In genomic region chr14:86898898-86899297, GRCm38 (mm10) we compare ENCODE assay signal across 15 mouse cellular contexts.
DNase-seq lines count a peak whose midpoint lies in the region; ATAC-seq and TF ChIP-seq lines count a peak whose summit lies in the region.
"Had no signal": no experiment of that assay in that cellular context is flagged by ENCODE, and none has a peak within 500 bp of the region (broad histone marks: within the 10 kb centered on the region; RNA-seq: fewer than 3 reads in every experiment).

No protein-coding gene starts in this region.

- no peaks in the 10 kb centered on the region for H3K9me3 ChIP-seq in hindbrain, postnatal 0 days (ENCODE audit: low read length)
- no peaks in the 10 kb centered on the region for H3K9me3 ChIP-seq in hindbrain, embryonic 11.5 days (ENCODE audit: control insufficient read depth, low read length)
- H3K9me3 ChIP-seq in midbrain, embryonic 14.5 days (ENCODE audit: control insufficient read depth, low read length), result no peaks in the 10 kb centered on the region
- H3K9me3 ChIP-seq in midbrain, embryonic 13.5 days, result no peaks in the 10 kb centered on the region
- H3K9me3 ChIP-seq in hindbrain, embryonic 16.5 days (ENCODE audit: control insufficient read depth, low read length), result no peaks in the 10 kb centered on the region
- H3K9me3 ChIP-seq: limb, embryonic 15.5 days; midbrain, embryonic 12.5 days had no signal

- no peaks in the 10 kb centered on the region for H3K27me3 ChIP-seq in hindbrain, postnatal 0 days (ENCODE audit: insufficient read depth, low read length)
- no peaks in the 10 kb centered on the region for H3K27me3 ChIP-seq in hindbrain, embryonic 11.5 days (ENCODE audit: control insufficient read depth, insufficient read depth, low read length)
- H3K27me3 ChIP-seq in midbrain, embryonic 14.5 days (ENCODE audit: control insufficient read depth, insufficient read depth, low read length), result no peaks in the 10 kb centered on the region
- H3K27me3 ChIP-seq in midbrain, embryonic 13.5 days, result no peaks in the 10 kb centered on the region
- no peaks in the 10 kb centered on the region for H3K27me3 ChIP-seq in hindbrain, embryonic 16.5 days (replicated peaks; ENCODE audit: control insufficient read depth, insufficient read depth, low read length)
- H3K27me3 ChIP-seq: limb, embryonic 15.5 days; midbrain, embryonic 12.5 days had no signal

- H3K4me2 ChIP-seq in hindbrain, postnatal 0 days (ENCODE audit: low read depth, low read length), result no peak overlapping the region
- no peak overlapping the region for H3K4me2 ChIP-seq in hindbrain, embryonic 11.5 days (replicated peaks; ENCODE audit: low read depth, low read length)
- H3K4me2 ChIP-seq in midbrain, embryonic 14.5 days (ENCODE audit: low read length), result no peak overlapping the region
- H3K4me2 ChIP-seq in midbrain, embryonic 13.5 days (replicated peaks), result no peak overlapping the region
- H3K4me2 ChIP-seq in hindbrain, embryonic 16.5 days (ENCODE audit: low read length), result no peak overlapping the region
- H3K4me2 ChIP-seq: heart, embryonic 11.5 days; limb, embryonic 15.5 days; midbrain, embryonic 12.5 days had no signal

- H3K4me3 ChIP-seq in hindbrain, postnatal 0 days (ENCODE audit: low read length), result no peak overlapping the region
- no peak overlapping the region for H3K4me3 ChIP-seq in hindbrain, embryonic 11.5 days (ENCODE audit: low read depth, low read length)
- no peak overlapping the region for H3K4me3 ChIP-seq in midbrain, embryonic 14.5 days (replicated peaks; ENCODE audit: low read depth, low read length)
- H3K4me3 ChIP-seq in midbrain, embryonic 13.5 days (replicated peaks), result no peak overlapping the region
- no peak overlapping the region for H3K4me3 ChIP-seq in hindbrain, embryonic 16.5 days (ENCODE audit: low read length)
- H3K4me3 ChIP-seq: limb, embryonic 15.5 days; midbrain, embryonic 12.5 days had no signal

- H3K4me1 ChIP-seq in hindbrain, postnatal 0 days (ENCODE audit: insufficient read depth, low read length), result no peaks in the 10 kb centered on the region
- H3K4me1 ChIP-seq in hindbrain, embryonic 11.5 days (replicated peaks; ENCODE audit: control insufficient read depth, insufficient read depth, low read length), result no peaks in the 10 kb centered on the region
- H3K4me1 ChIP-seq in midbrain, embryonic 14.5 days (ENCODE audit: control insufficient read depth, insufficient read depth, low read length), result no peaks in the 10 kb centered on the region
- H3K4me1 ChIP-seq in midbrain, embryonic 13.5 days (replicated peaks), result no peaks in the 10 kb centered on the region
- H3K4me1 ChIP-seq in hindbrain, embryonic 16.5 days (ENCODE audit: control insufficient read depth, insufficient read depth, low read depth, low read length), result no peaks in the 10 kb centered on the region
- H3K4me1 ChIP-seq: limb, embryonic 15.5 days; midbrain, embryonic 12.5 days had no signal

- H3K36me3 ChIP-seq in hindbrain, postnatal 0 days (ENCODE audit: insufficient read depth, low read length), result no peaks in the 10 kb centered on the region
- H3K36me3 ChIP-seq in hindbrain, embryonic 11.5 days (ENCODE audit: control insufficient read depth, insufficient read depth, low read length), result no peaks in the 10 kb centered on the region
- no peaks in the 10 kb centered on the region for H3K36me3 ChIP-seq in midbrain, embryonic 14.5 days (ENCODE audit: control insufficient read depth, insufficient read depth, low read length)
- H3K36me3 ChIP-seq in midbrain, embryonic 13.5 days, result no peaks in the 10 kb centered on the region
- H3K36me3 ChIP-seq in hindbrain, embryonic 16.5 days (ENCODE audit: control insufficient read depth, insufficient read depth, low read length), result no peaks in the 10 kb centered on the region
- H3K36me3 ChIP-seq: limb, embryonic 15.5 days; midbrain, embryonic 12.5 days had no signal

- no peak overlapping the region for H3K9ac ChIP-seq in hindbrain, postnatal 0 days (replicated peaks; ENCODE audit: low read length)
- no peak overlapping the region for H3K9ac ChIP-seq in hindbrain, embryonic 11.5 days (ENCODE audit: low read depth, low read length)
- no peak overlapping the region for H3K9ac ChIP-seq in midbrain, embryonic 14.5 days (replicated peaks; ENCODE audit: low read length)
- H3K9ac ChIP-seq in midbrain, embryonic 13.5 days (replicated peaks), result no peak overlapping the region
- no peak overlapping the region for H3K9ac ChIP-seq in hindbrain, embryonic 16.5 days (ENCODE audit: low read depth, low read length)
- H3K9ac ChIP-seq: limb, embryonic 15.5 days; midbrain, embryonic 12.5 days had no signal

- peak; percentile 42 for TF ChIP-seq CTCF in hindbrain, postnatal 0 days (IDR thresholded peaks at IDR 0.05; ENCODE audit: low read depth)

- DNase-seq in hindbrain, postnatal 0 days (ENCODE audit: low spot score), result peak; percentile 55
- no peak for DNase-seq in hindbrain, embryonic 11.5 days (ENCODE audit: low spot score)
- DNase-seq in midbrain, embryonic 14.5 days, result peak; percentile 57
- DNase-seq in MN1 (ENCODE audit: low spot score), result peak; percentile 29
- DNase-seq in naive thymus-derived CD4-positive, alpha-beta T cell, adult 2 months (ENCODE audit: low read depth), result peak; percentile 12
- DNase-seq: cerebellum, adult 9-11 months; gastrocnemius, postnatal 10 days; kidney, adult 2 months; lung, postnatal 14 days; thymus, postnatal 25 days had no signal

- no peak overlapping the region for H3K27ac ChIP-seq in hindbrain, postnatal 0 days
- no peak overlapping the region for H3K27ac ChIP-seq in hindbrain, embryonic 11.5 days (ENCODE audit: low read depth, low read length)
- no peak overlapping the region for H3K27ac ChIP-seq in midbrain, embryonic 14.5 days (replicated peaks; ENCODE audit: low read depth, low read length)
- H3K27ac ChIP-seq in midbrain, embryonic 13.5 days, result no peak overlapping the region
- H3K27ac ChIP-seq in hindbrain, embryonic 16.5 days (ENCODE audit: low read depth, low read length), result no peak overlapping the region
- H3K27ac ChIP-seq: limb, embryonic 15.5 days; midbrain, embryonic 12.5 days had no signal

- no peak for ATAC-seq in hindbrain, postnatal 0 days
- no peak for ATAC-seq in hindbrain, embryonic 11.5 days (ENCODE audit: low FRiP score)
- ATAC-seq in midbrain, embryonic 14.5 days (ENCODE audit: low FRiP score, low TSS enrichment), result no peak
- ATAC-seq in midbrain, embryonic 13.5 days, result no peak
- ATAC-seq in hindbrain, embryonic 16.5 days, result no peak
